Mouse (Mus musculus): ENCODE measurements around the gene Tmem63a. TPM values are rescaled to one million over a fixed set of nuclear protein-coding genes. Genes with fewer than 3 reads are reported as not detected.

Gene Tmem63a
- total RNA-seq, 2 experiments from 2014 or later = 15.5 to 19.4 TPM

Other genes starting within 250 kb of the Tmem63a start
- gene Mixl1, start 245.3 kb upstream of the Tmem63a start, total RNA-seq (2021) = not detected
- gene Acbd3, start 216.3 kb upstream of the Tmem63a start, total RNA-seq (2021) = 10 to 100 TPM; 36.3 to 36.7 TPM
- 100 to 1,000 TPM; 249 to 263 TPM for gene H3f3a, start 128.4 kb upstream of the Tmem63a start, total RNA-seq (2021)
- gene Sde2, start 91.2 kb upstream of the Tmem63a start, total RNA-seq (2021) = 10 to 100 TPM; 20.9 to 25.7 TPM
- gene Lefty2, start 49.2 kb upstream of the Tmem63a start, total RNA-seq (2021) = under 1 TPM; 0.21 to 0.33 TPM
- 10 to 100 TPM; 28.9 to 29.4 TPM for gene Pycr2, start 38.1 kb upstream of the Tmem63a start, total RNA-seq (2021)
- under 1 TPM; 0.21 to 0.91 TPM for gene Lefty1, start 7.3 kb upstream of the Tmem63a start, total RNA-seq (2021)
- gene Ephx1, start 78.6 kb downstream of the Tmem63a start, total RNA-seq (2021) = 10 to 100 TPM; 27.6 to 30.8 TPM
- not detected for gene 9130409I23Rik, start 108.9 kb downstream of the Tmem63a start, total RNA-seq (2021)
- gene Nvl, start 201.9 kb downstream of the Tmem63a start, total RNA-seq (2021) = 10 to 100 TPM; 30.0 to 31.9 TPM
- gene Cnih4, start 202.3 kb downstream of the Tmem63a start, total RNA-seq (2021) = 10 to 100 TPM; 28.7 to 33.3 TPM

Data from left cerebral cortex, adult 18-20 months (tissue).